Mouse (Mus musculus): ENCODE results near the gene F11r. TPM values are rescaled to one million over a fixed set of nuclear protein-coding genes. Genes with fewer than 3 reads are reported as not detected.

F11r gene
- total RNA-seq (2021): 1 to 10 TPM; 4.7 to 5.1 TPM

DNA sequence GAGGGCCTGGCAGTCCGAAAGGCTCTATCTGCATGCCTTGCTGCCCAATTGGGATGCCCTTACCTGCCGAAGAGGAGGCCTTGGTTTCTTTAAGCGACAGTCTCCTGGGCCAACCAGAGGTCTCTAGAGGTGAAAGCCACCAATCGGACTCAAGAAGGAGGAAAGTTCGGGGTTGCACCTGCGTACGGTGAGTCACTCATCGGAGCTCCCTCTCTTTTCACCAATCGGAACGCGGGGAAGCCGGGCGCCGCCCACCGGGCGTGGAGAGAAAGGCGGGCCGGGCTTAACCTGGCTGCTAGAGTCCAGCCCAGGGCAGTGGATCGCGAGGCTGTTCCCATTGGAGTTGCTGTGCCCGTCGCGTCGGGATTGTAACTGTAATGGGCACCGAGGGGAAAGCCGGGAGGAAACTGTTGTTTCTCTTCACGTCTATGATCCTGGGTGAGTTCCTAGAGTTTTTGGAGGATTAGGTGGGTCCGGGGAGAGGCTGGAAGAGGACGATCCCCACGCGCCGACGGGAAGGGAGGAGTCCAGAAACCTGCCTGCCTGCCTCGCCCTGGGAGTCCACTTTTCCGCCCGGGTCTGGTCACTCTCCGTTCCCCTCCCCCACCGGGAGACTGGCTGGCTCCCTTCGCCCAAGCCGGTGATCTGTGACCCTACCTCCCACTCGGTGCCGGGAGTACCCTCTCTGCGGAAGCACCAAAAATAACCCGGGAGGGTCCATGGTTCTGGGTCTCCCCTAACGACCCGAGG is at the start of gene F11r:
Gene F11r, plus strand, starts transcription at position 272 of the 750 bp plus-strand sequence.
- no peak for DNase-seq (ENCODE audit: extremely low spot score in 1 of 2, low spot score in 1 of 2)

- no peak for DNase-seq (ENCODE audit: extremely low spot score in 1 of 2, low spot score in 1 of 2)
Observed at GRCm38 (mm10) chr1:171388376-171389102, 48.8 kb upstream of the F11r start, which contains the start of gene Arhgap30. TSS of gene Arhgap30 (plus strand) at chr1:171388954.

- no peak for DNase-seq (ENCODE audit: extremely low spot score in 1 of 2, low spot score in 1 of 2)
Observed at GRCm38 (mm10) chr1:171390101-171390500, 47.2 kb upstream of the F11r start.

DNA sequence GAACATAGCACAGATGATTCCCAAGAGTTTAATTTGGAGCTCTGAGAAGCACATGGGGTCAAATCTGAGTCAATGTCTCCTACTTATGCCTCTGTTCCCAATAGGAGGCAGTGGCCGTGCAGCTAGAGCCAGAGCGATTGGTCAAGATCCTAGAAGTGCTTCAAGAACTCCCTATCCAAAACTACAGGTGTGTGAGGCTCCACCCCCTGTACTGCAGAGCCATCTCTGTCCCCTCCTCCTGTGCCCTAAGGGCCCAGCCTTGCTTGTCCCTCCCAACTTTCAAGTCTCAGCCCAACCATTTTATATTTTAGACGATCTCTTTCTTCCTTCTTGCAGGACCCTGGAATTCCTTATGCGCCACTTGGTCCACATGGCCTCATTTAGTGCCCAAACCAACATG is 35.5 kb upstream of the F11r start:
- DNase-seq (ENCODE audit: extremely low spot score in 1 of 2, low spot score in 1 of 2): no peak

- DNase-seq (ENCODE audit: extremely low spot score in 1 of 2, low spot score in 1 of 2): no peak
Observed at GRCm38 (mm10) chr1:171402991-171403390, 34.3 kb upstream of the F11r start.

GRCm38 (mm10) chr1:171407263-171407662 is 30.1 kb upstream of the F11r start:
- DNase-seq (ENCODE audit: extremely low spot score in 1 of 2, low spot score in 1 of 2): no peak

- no peak for DNase-seq (ENCODE audit: extremely low spot score in 1 of 2, low spot score in 1 of 2)
Observed at GRCm38 (mm10) chr1:171410231-171410630, 27.1 kb upstream of the F11r start.

- peak; percentile 87 to 89 for DNase-seq (ENCODE audit: extremely low spot score in 1 of 2, low spot score in 1 of 2)
Observed at GRCm38 (mm10) chr1:171410947-171411484, 26.3 kb upstream of the F11r start, which contains the start of gene Usf1. TSS of gene Usf1 (plus strand) at chr1:171411313.

GRCm38 (mm10) chr1:171411492-171411941 is 25.8 kb upstream of the F11r start:
- DNase-seq (ENCODE audit: extremely low spot score in 1 of 2, low spot score in 1 of 2): no peak

- DNase-seq (ENCODE audit: extremely low spot score in 1 of 2, low spot score in 1 of 2): peak in 1 of 2 experiments; percentile 25
Observed at GRCm38 (mm10) chr1:171412001-171412441, 25.3 kb upstream of the F11r start.

- DNase-seq (ENCODE audit: extremely low spot score in 1 of 2, low spot score in 1 of 2): no peak
Observed at GRCm38 (mm10) chr1:171412446-171412845, 24.9 kb upstream of the F11r start.

GRCm38 (mm10) chr1:171413608-171414007 is 23.7 kb upstream of the F11r start:
- DNase-seq (ENCODE audit: extremely low spot score in 1 of 2, low spot score in 1 of 2): no peak

- no peak for DNase-seq (ENCODE audit: extremely low spot score in 1 of 2, low spot score in 1 of 2)
Observed at GRCm38 (mm10) chr1:171418660-171419059, 18.7 kb upstream of the F11r start, which contains the start of gene Tstd1. TSS of gene Tstd1 (plus strand) at chr1:171418872.

GRCm38 (mm10) chr1:171419291-171419882 is 17.9 kb upstream of the F11r start:
- DNase-seq (ENCODE audit: extremely low spot score in 1 of 2, low spot score in 1 of 2): no peak

- DNase-seq (ENCODE audit: extremely low spot score in 1 of 2, low spot score in 1 of 2): no peak
Observed at GRCm38 (mm10) chr1:171419905-171420304, 17.4 kb upstream of the F11r start.

GRCm38 (mm10) chr1:171422504-171423095 is 14.7 kb upstream of the F11r start:
- no peak for DNase-seq (ENCODE audit: extremely low spot score in 1 of 2, low spot score in 1 of 2)

DNA sequence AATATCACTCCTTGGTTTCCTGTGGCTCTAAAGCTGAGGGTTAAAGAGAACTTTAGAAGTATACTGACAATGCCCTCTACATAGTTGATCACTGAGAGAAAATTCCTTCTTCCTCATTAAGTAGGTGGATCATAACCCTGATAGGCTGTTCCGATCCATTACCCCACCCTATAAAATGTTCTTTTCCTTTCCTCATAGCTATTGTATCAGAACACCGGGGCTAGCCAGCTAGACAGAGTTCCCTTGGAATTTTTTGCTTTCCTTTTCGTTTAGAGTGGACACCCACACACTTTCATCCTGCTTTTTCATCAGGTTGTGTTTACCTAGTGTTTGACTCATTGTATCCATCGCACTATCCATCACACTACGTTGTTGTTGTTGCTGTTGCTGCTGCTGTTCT is 12.7 kb upstream of the F11r start:
- no peak for DNase-seq (ENCODE audit: extremely low spot score in 1 of 2, low spot score in 1 of 2)

DNA sequence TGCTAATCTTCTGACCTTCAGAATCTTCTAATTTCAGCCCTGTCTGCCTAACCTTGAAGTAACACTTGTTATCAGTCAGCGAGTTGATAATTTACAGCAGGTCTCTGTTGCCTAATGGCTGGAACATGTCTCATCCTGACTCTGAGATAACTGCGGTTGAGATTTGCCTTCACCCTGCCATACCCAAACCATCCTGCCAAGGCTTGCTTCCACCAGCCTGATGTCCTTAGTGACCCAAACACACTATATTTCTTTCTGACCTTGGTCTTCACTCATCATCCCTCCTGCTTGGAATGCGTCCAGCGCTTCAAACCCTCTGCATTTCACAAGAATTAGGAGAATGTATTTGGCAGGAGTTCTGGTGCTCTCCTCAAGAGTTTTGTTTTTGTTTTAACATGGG is 12.2 kb upstream of the F11r start:
- DNase-seq (ENCODE audit: extremely low spot score in 1 of 2, low spot score in 1 of 2): no peak

- no peak for DNase-seq (ENCODE audit: extremely low spot score in 1 of 2, low spot score in 1 of 2)
Observed at GRCm38 (mm10) chr1:171432158-171432557, 5.2 kb upstream of the F11r start.

DNA sequence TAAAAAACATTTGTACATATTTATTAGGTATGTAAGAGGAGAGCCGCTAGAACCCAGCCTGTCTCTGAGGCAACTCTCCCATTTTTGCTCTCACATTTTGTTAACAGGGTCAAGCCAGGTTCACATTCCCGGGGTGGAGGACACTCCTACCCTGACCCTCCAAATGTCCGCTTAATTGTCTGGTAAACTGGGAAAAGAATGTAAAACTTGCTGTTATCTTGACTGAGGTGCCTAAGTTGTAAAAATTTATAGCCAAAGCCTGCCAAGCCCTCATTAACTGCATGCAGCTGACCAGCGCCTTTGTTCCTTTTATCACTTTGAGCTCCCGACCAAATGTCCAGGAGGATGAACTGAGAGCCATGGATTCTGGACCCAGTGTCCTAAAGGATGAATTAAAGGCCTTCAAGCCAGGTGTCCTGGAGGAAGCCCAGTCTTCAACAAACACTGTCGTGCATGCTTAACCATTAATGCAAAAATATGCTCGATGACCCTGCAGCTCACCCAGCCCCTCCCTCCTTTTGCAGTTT is 2.0 kb upstream of the F11r start:
- no peak for DNase-seq (ENCODE audit: extremely low spot score in 1 of 2, low spot score in 1 of 2)
